Mouse (Mus musculus): ENCODE measurements around the gene Gm18336. TPM values are rescaled to one million over a fixed set of nuclear protein-coding genes. Genes with fewer than 3 reads are reported as not detected.
"Not testable (repeated sequence)": the region's sequence is repeated elsewhere in the genome, so short reads cannot be mapped to it uniquely, and the experiment has no call there.

Gene Gm18336
- polyA plus RNA-seq (2015; fragmentation: Nextera tagmentation; extraction: Ambion mirVana) = not detected in 2 replicates

DNA sequence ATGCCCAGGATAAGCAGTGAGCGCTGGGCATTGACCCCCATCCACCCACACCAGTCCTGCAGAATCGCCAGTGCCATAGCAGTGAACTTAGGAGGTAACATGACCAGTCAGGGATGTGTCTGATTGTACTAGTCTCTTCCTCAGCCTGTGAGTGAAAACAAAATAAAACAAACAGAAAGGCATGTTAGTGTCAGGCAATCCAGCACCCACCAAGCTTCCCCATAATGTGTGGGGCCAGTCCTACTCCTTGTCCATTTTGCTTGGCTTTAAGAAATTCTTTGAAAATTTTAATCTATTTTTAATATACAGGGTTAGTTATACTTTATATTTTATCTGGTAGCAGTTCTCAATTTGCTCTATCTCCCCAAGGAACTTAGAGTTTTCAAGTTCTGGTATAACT, at the start of gene Gm18336:
TSS of gene Gm18336 (minus strand) at position 101 of the 400 bp plus-strand sequence.
- H3K4me1 ChIP-seq (ENCODE audit: control insufficient read depth, insufficient read depth, low read length); H3K27ac ChIP-seq (ENCODE audit: low read length); H3K36me3 ChIP-seq (ENCODE audit: control insufficient read depth, insufficient read depth, low read length); H3K4me3 ChIP-seq (ENCODE audit: low read length); ATAC-seq; H3K9ac ChIP-seq (ENCODE audit: low read depth, low read length); H3K9me3 ChIP-seq (ENCODE audit: control insufficient read depth, low read length); H3K27me3 ChIP-seq (replicated peaks; ENCODE audit: control insufficient read depth, insufficient read depth, low read length); H3K4me2 ChIP-seq (ENCODE audit: low read depth, low read length): not testable (repeated sequence)
- 80% methylated on average over 2 of the region's 2 CpGs for WGBS

DNA sequence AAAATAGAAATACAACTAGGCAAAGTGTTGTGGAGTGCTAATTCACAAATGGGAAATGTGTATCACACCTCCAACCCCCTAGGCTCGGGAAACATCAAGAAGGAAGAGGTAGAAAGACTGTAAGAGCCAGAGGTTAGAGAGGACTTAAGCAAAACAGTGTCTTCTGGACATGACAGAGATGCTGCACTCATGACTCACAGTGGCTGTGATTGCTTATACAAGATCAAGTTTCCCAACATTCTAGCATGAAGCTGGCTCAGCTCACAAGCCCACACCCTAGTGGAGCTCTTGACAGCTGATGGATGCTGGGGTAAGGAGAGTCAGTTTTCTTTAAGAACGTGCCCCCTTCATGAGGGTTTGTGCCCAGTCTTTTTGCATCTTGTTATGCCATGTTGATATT, 42.9 kb upstream of the Gm18336 start:
- Histone ChIP-seq H3K36me3 (ENCODE audit: control insufficient read depth, insufficient read depth, low read length) (no peaks in the 10 kb centered on the region), H3K4me1 (ENCODE audit: control insufficient read depth, insufficient read depth, low read length) (no peaks in the 10 kb centered on the region), H3K27ac (ENCODE audit: low read length) (no peak overlapping the region), H3K4me3 (ENCODE audit: low read length) (no peak overlapping the region), H3K4me2 (ENCODE audit: low read depth, low read length) (no peak overlapping the region), H3K27me3 (replicated peaks; ENCODE audit: control insufficient read depth, insufficient read depth, low read length) (no peaks in the 10 kb centered on the region), H3K9me3 (ENCODE audit: control insufficient read depth, low read length) (no peaks in the 10 kb centered on the region), H3K9ac (ENCODE audit: low read depth, low read length) (no peak overlapping the region)
- ATAC-seq = no peak
- 54% methylated on average over 2 of the region's 2 CpGs for WGBS

DNA sequence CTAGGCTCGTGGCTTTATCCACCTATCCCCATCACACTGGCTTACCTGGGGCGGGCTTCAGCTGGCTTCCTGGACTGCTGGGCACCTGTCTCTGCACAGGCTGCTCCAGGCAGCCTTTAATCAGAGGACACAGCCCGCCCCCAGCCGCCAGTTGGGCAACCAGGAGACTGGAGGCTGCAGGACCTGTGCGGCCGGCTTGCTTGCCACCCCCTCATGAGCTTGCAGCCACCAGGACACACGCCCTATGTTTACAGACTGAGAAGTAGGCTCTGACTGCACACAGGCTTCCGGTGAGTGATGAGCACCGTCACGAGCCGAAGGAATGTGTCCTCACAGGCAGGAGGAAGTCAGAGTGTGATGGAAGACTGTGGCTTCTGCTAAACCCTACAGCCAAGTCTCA, 36.7 kb upstream of the Gm18336 start, which contains the start of gene Trex2:
TSS of gene Trex2 (minus strand) at position 93 of the 400 bp plus-strand sequence.
- Histone ChIP-seq H3K9ac (ENCODE audit: low read depth, low read length) (no peak within 1 kb of the TSS), H3K4me1 (ENCODE audit: control insufficient read depth, insufficient read depth, low read length) (no peaks in the 10 kb centered on the region), H3K4me3 (ENCODE audit: low read length) (no peak within 1 kb of the TSS), H3K27ac (ENCODE audit: low read length) (no peak within 1 kb of the TSS), H3K27me3 (replicated peaks; ENCODE audit: control insufficient read depth, insufficient read depth, low read length) (no peaks in the 10 kb centered on the region), H3K36me3 (ENCODE audit: control insufficient read depth, insufficient read depth, low read length) (no peaks in the 10 kb centered on the region), H3K4me2 (ENCODE audit: low read depth, low read length) (no peak within 1 kb of the TSS), H3K9me3 (ENCODE audit: control insufficient read depth, low read length) (no peaks in the 10 kb centered on the region)
- ATAC-seq = no peak
- 59% methylated on average over 11 of the region's 11 CpGs for WGBS

DNA sequence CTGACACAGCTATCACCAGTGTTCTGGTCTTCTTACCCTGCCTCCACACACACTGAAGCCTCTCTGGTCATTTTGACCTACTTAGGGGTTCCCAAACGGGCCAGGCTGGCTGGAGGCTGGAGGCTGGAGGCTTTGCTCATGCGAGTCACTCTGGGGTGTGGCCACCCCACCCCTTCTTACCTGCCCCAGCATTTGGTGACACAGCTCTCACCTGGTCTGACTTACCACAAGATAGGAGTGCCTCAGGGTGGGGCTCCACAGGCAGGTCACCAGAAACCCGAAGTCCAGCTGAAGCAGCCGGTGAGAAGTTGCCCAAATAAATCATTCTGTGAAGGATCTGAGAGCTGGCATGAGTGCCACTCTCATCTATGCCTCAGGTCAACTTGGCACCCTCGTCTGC, 34.3 kb upstream of the Gm18336 start:
- 63% methylated on average over 5 of the region's 5 CpGs for WGBS
- no peaks in the 10 kb centered on the region for H3K27me3 ChIP-seq (replicated peaks; ENCODE audit: control insufficient read depth, insufficient read depth, low read length)
- H3K4me1 ChIP-seq (ENCODE audit: control insufficient read depth, insufficient read depth, low read length) = no peaks in the 10 kb centered on the region
- ATAC-seq = peak; percentile 62; the same call in 1 of the 2 replicates
- H3K36me3 ChIP-seq (ENCODE audit: control insufficient read depth, insufficient read depth, low read length) = no peaks in the 10 kb centered on the region
- no peak overlapping the region for H3K9ac ChIP-seq (ENCODE audit: low read depth, low read length)
- no peak overlapping the region for H3K4me2 ChIP-seq (ENCODE audit: low read depth, low read length)
- no peak overlapping the region for H3K4me3 ChIP-seq (ENCODE audit: low read length)
- H3K9me3 ChIP-seq (ENCODE audit: control insufficient read depth, low read length) = no peaks in the 10 kb centered on the region
- H3K27ac ChIP-seq (ENCODE audit: low read length) = no peak overlapping the region

DNA sequence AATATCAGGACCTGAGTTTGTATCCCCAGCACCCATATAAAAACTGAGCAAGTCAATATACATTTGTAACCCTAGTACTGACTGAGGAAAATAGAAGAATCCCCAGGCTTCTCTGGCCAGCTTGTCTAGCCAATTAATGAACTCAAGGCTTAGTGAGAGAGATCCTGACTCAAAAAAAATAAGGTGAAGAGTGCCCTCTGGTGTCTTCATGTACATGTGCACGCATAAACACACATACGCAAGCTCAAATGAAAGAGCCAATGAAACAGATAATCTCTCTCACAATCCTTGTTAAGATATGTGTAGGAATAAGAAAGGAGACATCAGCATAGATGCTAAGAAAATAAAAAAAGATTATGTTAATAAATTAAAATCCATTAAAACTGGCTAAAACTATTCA, 31.5 kb upstream of the Gm18336 start:
- Histone ChIP-seq H3K27me3 (replicated peaks; ENCODE audit: control insufficient read depth, insufficient read depth, low read length) (0 out of 2 replicates have a peak, but pooled peaks cover 3% of the 10 kb centered on the region), H3K4me2 (ENCODE audit: low read depth, low read length) (no peak overlapping the region), H3K4me3 (ENCODE audit: low read length) (no peak overlapping the region), H3K9me3 (ENCODE audit: control insufficient read depth, low read length) (no peaks in the 10 kb centered on the region), H3K36me3 (ENCODE audit: control insufficient read depth, insufficient read depth, low read length) (no peaks in the 10 kb centered on the region), H3K27ac (ENCODE audit: low read length) (no peak overlapping the region), H3K4me1 (ENCODE audit: control insufficient read depth, insufficient read depth, low read length) (no peaks in the 10 kb centered on the region), H3K9ac (ENCODE audit: low read depth, low read length) (no peak overlapping the region)
- ATAC-seq = no peak
- WGBS = 81% methylated on average over 2 of the region's 2 CpGs

DNA sequence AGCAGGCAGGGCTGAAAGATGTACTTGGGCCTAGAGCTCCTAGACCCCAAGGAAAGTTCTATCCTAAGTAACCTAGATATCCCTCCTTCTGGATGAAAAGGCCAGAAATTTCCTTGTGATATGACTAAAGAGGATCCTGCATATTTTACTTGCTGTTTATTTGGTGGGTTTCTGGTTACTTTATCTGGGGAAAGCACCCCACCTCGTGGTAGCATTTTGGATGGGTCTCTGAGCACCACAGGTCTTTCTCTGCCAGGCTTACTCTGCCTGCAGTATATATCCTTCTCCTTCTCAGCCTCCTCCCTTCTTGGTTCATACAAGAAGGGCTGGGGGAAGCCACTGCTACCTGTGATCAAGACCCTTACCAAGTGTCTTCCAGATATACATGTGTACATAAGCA, 14.2 kb upstream of the Gm18336 start:
- Histone ChIP-seq H3K27me3 (replicated peaks; ENCODE audit: control insufficient read depth, insufficient read depth, low read length) (peaks cover 4% of the 10 kb centered on the region; the same call in 1 of the 2 replicates), H3K4me2 (ENCODE audit: low read depth, low read length) (no peak overlapping the region), H3K36me3 (ENCODE audit: control insufficient read depth, insufficient read depth, low read length) (no peaks in the 10 kb centered on the region), H3K9me3 (ENCODE audit: control insufficient read depth, low read length) (no peaks in the 10 kb centered on the region), H3K4me1 (ENCODE audit: control insufficient read depth, insufficient read depth, low read length) (no peaks in the 10 kb centered on the region), H3K9ac (ENCODE audit: low read depth, low read length) (no peak overlapping the region), H3K27ac (ENCODE audit: low read length) (no peak overlapping the region), H3K4me3 (ENCODE audit: low read length) (no peak overlapping the region)
- no peak for ATAC-seq
- 47% methylated on average over 1 of the region's 1 CpGs for WGBS

DNA sequence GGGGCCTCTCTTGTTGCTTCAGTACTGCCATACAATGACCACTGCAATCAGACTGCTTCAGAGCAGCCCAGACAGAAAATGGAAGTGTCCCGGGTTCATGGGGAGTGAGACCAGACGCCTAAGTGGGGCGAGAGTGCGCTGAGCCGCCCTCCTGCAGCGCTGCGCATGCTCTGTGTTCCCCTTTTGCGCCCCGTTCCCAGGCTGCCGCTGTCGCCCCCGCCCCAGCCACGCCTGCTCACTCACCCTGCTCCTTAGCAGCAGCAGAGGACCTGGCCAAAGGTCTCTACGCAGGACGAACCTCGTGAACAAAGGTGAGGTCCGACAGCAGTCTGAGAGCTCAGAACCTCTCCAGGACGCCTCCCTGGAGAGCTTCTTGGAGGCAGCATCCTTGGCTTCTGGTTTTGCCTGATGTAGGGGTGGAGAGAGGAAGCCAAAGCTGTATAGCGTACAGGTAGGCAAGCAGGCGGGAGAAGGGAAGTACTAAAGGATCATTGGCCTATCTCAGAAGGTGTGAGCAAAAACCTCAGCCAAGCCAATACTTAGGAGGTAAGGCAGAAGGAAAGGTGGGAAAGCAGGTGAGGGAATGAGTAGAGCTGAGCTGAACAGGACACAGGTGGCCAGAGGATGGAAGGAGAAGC, 12.5 kb upstream of the Gm18336 start, which contains the start of gene Zfp92:
TSS of gene Zfp92 (plus strand) at position 217 of the 638 bp plus-strand sequence.
- peaks cover 4% of the 10 kb centered on the region; the same call in 1 of the 2 replicates for H3K27me3 ChIP-seq (replicated peaks; ENCODE audit: control insufficient read depth, insufficient read depth, low read length)
- H3K9me3 ChIP-seq (ENCODE audit: control insufficient read depth, low read length) = no peaks in the 10 kb centered on the region; the same call in 1 of the 2 replicates
- 17% methylated on average over 20 of the region's 20 CpGs for WGBS
- no peaks in the 10 kb centered on the region for H3K36me3 ChIP-seq (ENCODE audit: control insufficient read depth, insufficient read depth, low read length)
- H3K27ac ChIP-seq (ENCODE audit: low read length) = no peak within 1 kb of the TSS
- peak within 1 kb of the TSS; percentile 37 for H3K4me3 ChIP-seq (ENCODE audit: low read length)
- peak within 1 kb of the TSS; percentile 48 for H3K4me2 ChIP-seq (ENCODE audit: low read depth, low read length)
- H3K9ac ChIP-seq (ENCODE audit: low read depth, low read length) = peak within 1 kb of the TSS; percentile 39; the same call in 1 of the 2 replicates
- peak; percentile 75 for ATAC-seq
- H3K4me1 ChIP-seq (ENCODE audit: control insufficient read depth, insufficient read depth, low read length) = no peaks in the 10 kb centered on the region

DNA sequence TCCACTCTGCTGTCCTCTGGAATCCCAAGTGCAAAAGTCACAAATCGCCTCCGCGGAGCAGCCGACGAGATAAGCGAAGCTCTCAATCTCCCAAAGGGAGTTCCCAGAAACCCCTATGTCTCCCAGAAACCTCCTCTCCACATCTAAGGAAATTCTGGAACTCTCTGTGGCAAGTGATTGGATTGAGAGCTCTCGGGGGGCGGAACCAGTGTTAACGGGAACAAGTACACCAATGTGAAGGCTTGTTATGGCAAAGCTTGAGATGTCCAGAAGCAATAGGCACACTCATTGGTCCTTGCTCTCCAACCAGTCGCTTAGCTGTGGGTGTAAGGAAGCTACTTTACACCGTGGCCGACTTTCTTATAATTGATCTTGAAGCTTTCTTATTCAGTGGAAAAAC, 3.1 kb upstream of the Gm18336 start:
- WGBS = 91% methylated on average over 12 of the region's 12 CpGs
- ATAC-seq = no peak
- Histone ChIP-seq H3K36me3 (ENCODE audit: control insufficient read depth, insufficient read depth, low read length) (no peaks in the 10 kb centered on the region), H3K4me3 (ENCODE audit: low read length) (no peak overlapping the region), H3K4me1 (ENCODE audit: control insufficient read depth, insufficient read depth, low read length) (no peaks in the 10 kb centered on the region), H3K27ac (ENCODE audit: low read length) (no peak overlapping the region), H3K9ac (ENCODE audit: low read depth, low read length) (no peak overlapping the region), H3K27me3 (replicated peaks; ENCODE audit: control insufficient read depth, insufficient read depth, low read length) (no peaks in the 10 kb centered on the region), H3K4me2 (ENCODE audit: low read depth, low read length) (no peak overlapping the region), H3K9me3 (ENCODE audit: control insufficient read depth, low read length) (no peaks in the 10 kb centered on the region)

DNA sequence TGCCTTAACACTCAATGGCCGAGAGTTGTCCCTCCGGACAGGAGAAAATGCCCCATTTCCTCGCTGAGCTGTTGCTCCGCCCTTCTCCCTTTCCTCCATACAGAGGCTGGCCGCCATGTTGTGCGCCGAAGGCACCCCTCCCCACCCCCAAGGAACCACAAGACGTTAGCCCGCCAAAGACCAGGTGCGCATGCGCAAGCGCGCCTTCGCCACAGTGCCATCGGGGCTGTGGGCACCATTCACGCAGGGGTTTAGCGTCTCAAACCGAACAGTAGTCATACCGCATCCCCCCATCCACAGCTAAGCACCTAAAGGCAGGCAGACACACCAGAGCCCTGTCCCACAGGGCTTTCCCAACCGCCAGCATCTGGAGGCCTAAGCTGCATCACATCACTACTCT, 2.4 kb upstream of the Gm18336 start:
- Histone ChIP-seq H3K27ac (ENCODE audit: low read length) (no peak overlapping the region), H3K4me1 (ENCODE audit: control insufficient read depth, insufficient read depth, low read length) (no peaks in the 10 kb centered on the region), H3K27me3 (replicated peaks; ENCODE audit: control insufficient read depth, insufficient read depth, low read length) (no peaks in the 10 kb centered on the region), H3K4me2 (ENCODE audit: low read depth, low read length) (no peak overlapping the region), H3K36me3 (ENCODE audit: control insufficient read depth, insufficient read depth, low read length) (no peaks in the 10 kb centered on the region), H3K9me3 (ENCODE audit: control insufficient read depth, low read length) (no peaks in the 10 kb centered on the region), H3K4me3 (ENCODE audit: low read length) (no peak overlapping the region), H3K9ac (ENCODE audit: low read depth, low read length) (no peak overlapping the region)
- 84% methylated on average over 20 of the region's 20 CpGs for WGBS
- ATAC-seq = no peak

DNA sequence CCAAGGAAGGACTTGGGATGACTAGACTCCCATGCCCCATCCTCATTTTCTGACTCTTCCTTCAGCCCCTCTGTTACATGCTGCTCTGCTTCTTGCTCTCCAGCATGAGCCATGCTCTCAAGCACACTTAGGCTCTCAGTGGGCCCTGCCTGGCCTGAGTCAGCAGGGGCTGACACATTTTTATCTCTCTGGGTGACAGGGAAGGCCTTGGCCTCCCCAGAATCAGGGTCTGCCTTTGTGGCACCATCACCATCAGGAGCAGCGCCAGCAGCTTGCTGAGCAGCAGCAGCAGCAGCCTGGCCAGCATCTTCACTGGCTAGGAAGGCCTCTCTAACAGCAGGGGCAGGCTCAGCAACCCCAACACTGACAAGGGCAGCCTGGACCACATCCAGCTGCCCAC, 2.1 kb downstream of the Gm18336 start:
- Histone ChIP-seq H3K27me3 (replicated peaks; ENCODE audit: control insufficient read depth, insufficient read depth, low read length) (no peaks in the 10 kb centered on the region), H3K9me3 (ENCODE audit: control insufficient read depth, low read length) (no peaks in the 10 kb centered on the region), H3K9ac (ENCODE audit: low read depth, low read length) (no peak overlapping the region), H3K4me3 (ENCODE audit: low read length) (no peak overlapping the region), H3K4me2 (ENCODE audit: low read depth, low read length) (no peak overlapping the region), H3K36me3 (ENCODE audit: control insufficient read depth, insufficient read depth, low read length) (no peaks in the 10 kb centered on the region), H3K27ac (ENCODE audit: low read length) (no peak overlapping the region), H3K4me1 (ENCODE audit: control insufficient read depth, insufficient read depth, low read length) (no peaks in the 10 kb centered on the region)
- no peak for ATAC-seq
- 84% methylated on average over 1 of the region's 1 CpGs for WGBS
